Mouse (Mus musculus): ENCODE data around the gene Trpd52l3. TPM values are rescaled to one million over a fixed set of nuclear protein-coding genes. Genes with fewer than 3 reads are reported as not detected.

Trpd52l3 gene
- polyA plus RNA-seq, 1 experiment = not detected

DNA sequence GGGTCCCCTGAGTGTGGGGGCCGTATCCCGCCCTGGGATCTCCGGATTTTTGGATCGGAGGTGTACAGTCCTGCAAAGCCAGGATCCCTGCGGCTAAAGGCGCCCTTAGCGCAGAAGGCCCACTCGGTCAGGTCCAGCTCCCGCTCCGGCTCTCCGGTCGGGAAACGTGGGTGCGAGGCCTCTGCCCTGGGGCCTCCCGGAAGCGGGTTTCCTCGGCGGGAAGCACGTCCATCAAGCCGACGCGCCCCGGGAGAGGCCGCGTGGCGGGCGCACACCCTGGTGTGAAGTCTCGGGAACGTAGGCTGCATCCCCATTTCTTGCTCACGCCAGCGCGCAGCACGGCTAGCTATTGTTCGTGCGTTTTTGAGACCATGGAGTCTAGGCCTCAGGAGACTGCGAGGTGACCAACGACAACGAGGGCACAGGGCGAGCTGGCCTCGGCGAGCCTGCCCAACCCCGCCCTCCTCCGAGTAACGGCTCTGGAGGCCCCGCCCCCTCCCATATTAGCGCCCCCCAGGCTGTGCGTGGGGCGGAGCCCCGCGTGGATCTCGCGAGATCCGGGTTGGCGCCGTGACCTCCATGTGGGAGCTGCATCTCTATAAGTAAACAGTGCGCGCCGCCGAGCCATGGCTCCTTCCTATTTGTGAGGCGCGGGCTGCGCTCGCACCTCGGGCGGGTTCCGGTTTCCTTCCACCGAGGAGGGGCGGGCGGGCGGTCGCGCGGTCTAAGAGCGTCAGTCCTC, 26.5 kb downstream of the Trpd52l3 start, which contains the start of gene Uhrf2:
TSS of gene Uhrf2 (plus strand) at position 620 of the 742 bp plus-strand sequence.
- 4% methylated on average over 74 of the region's 74 CpGs for WGBS
- Histone ChIP-seq H3K27me3 (replicated peaks; ENCODE audit: control insufficient read depth, insufficient read depth, low read length) (no peaks in the 10 kb centered on the region), H3K36me3 (ENCODE audit: control insufficient read depth, insufficient read depth, low read length) (no peaks in the 10 kb centered on the region), H3K27ac (ENCODE audit: insufficient read depth, low read depth, low read length) (peak within 1 kb of the TSS; percentile 82), H3K4me3 (ENCODE audit: insufficient read depth, low read depth, low read length) (peak within 1 kb of the TSS; percentile 80), H3K4me1 (ENCODE audit: control insufficient read depth, insufficient read depth, low read length) (peaks cover 12% of the 10 kb centered on the region)
- peak; percentile 64 for TF ChIP-seq POLR2A (IDR thresholded peaks at IDR 0.05; ENCODE audit: low read depth, low read length)
- TF ChIP-seq CTCF (conservative IDR thresholded peaks at IDR 0.05; ENCODE audit: insufficient read depth, insufficient read length, low read depth, low read length) = no peak
- DNase-seq = peak; percentile 97

- Histone ChIP-seq H3K36me3 (ENCODE audit: control insufficient read depth, insufficient read depth, low read length) (no peaks in the 10 kb centered on the region), H3K27me3 (replicated peaks; ENCODE audit: control insufficient read depth, insufficient read depth, low read length) (no peaks in the 10 kb centered on the region), H3K4me3 (ENCODE audit: insufficient read depth, low read depth, low read length) (peak overlapping the region; percentile 80), H3K4me1 (ENCODE audit: control insufficient read depth, insufficient read depth, low read length) (peaks cover 12% of the 10 kb centered on the region), H3K27ac (ENCODE audit: insufficient read depth, low read depth, low read length) (peak overlapping the region; percentile 57)
- no peak for DNase-seq
- WGBS = under 1% methylated on average over 91 of the region's 92 CpGs
- TF ChIP-seq CTCF (conservative IDR thresholded peaks at IDR 0.05; ENCODE audit: insufficient read depth, insufficient read length, low read depth, low read length) = no peak
- TF ChIP-seq POLR2A (IDR thresholded peaks at IDR 0.05; ENCODE audit: low read depth, low read length) = no peak
These were observed 27.3 kb downstream of the Trpd52l3 start for GRCm38 (mm10) chr19:30030636-30031467.

DNA sequence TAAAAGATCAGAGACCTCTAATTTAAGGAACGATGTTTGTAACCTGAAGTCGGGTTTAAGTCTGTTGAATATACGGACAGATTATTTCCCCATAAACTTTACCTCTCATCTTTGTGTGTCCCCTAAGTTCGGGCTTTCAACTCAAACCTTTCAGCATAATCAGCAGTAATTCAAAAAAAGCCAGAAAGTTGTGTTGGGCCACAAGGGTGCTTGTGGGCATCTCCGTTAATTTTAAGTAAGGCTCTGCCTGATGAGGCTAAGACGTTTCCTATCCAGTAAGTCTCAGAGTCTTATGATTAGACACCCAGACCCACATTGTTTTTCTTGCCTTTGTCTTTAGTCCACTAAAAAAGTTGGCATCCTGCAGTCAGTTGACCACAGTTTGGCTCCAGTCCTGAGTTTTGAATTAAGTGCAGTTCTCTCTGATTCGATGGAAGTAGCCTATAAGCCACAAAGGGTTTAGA, 27.9 kb downstream of the Trpd52l3 start:
- 1% methylated on average over 7 of the region's 7 CpGs for WGBS
- TF ChIP-seq CTCF (conservative IDR thresholded peaks at IDR 0.05; ENCODE audit: insufficient read depth, insufficient read length, low read depth, low read length) = no peak
- TF ChIP-seq POLR2A (IDR thresholded peaks at IDR 0.05; ENCODE audit: low read depth, low read length) = no peak
- H3K4me3 ChIP-seq (ENCODE audit: insufficient read depth, low read depth, low read length) = peak overlapping the region; percentile 80
- DNase-seq = peak; percentile 47
- no peak overlapping the region; the same call in 1 of the 2 replicates for H3K27ac ChIP-seq (ENCODE audit: insufficient read depth, low read depth, low read length)
- no peaks in the 10 kb centered on the region for H3K27me3 ChIP-seq (replicated peaks; ENCODE audit: control insufficient read depth, insufficient read depth, low read length)
- no peaks in the 10 kb centered on the region for H3K36me3 ChIP-seq (ENCODE audit: control insufficient read depth, insufficient read depth, low read length)
- peaks cover 12% of the 10 kb centered on the region for H3K4me1 ChIP-seq (ENCODE audit: control insufficient read depth, insufficient read depth, low read length)

- 61% methylated on average over 3 of the region's 3 CpGs for WGBS
- Histone ChIP-seq H3K36me3 (ENCODE audit: control insufficient read depth, insufficient read depth, low read length) (no peaks in the 10 kb centered on the region), H3K4me3 (ENCODE audit: insufficient read depth, low read depth, low read length) (no peak overlapping the region), H3K27ac (ENCODE audit: insufficient read depth, low read depth, low read length) (no peak overlapping the region), H3K4me1 (ENCODE audit: control insufficient read depth, insufficient read depth, low read length) (peaks cover 12% of the 10 kb centered on the region), H3K27me3 (replicated peaks; ENCODE audit: control insufficient read depth, insufficient read depth, low read length) (no peaks in the 10 kb centered on the region)
- TF ChIP-seq CTCF (conservative IDR thresholded peaks at IDR 0.05; ENCODE audit: insufficient read depth, insufficient read length, low read depth, low read length) (no peak), POLR2A (IDR thresholded peaks at IDR 0.05; ENCODE audit: low read depth, low read length) (no peak)
- no peak for DNase-seq
These were observed 28.6 kb downstream of the Trpd52l3 start for GRCm38 (mm10) chr19:30032206-30032605.

- H3K36me3 ChIP-seq (ENCODE audit: control insufficient read depth, insufficient read depth, low read length) = no peaks in the 10 kb centered on the region; the same call in 1 of the 2 replicates
- no peak overlapping the region for H3K4me3 ChIP-seq (ENCODE audit: insufficient read depth, low read depth, low read length)
- H3K27ac ChIP-seq (ENCODE audit: insufficient read depth, low read depth, low read length) = no peak overlapping the region
- H3K4me1 ChIP-seq (ENCODE audit: control insufficient read depth, insufficient read depth, low read length) = peaks cover 12% of the 10 kb centered on the region
- WGBS = 54% methylated on average over 3 of the region's 3 CpGs
- TF ChIP-seq CTCF (conservative IDR thresholded peaks at IDR 0.05; ENCODE audit: insufficient read depth, insufficient read length, low read depth, low read length) (no peak), POLR2A (IDR thresholded peaks at IDR 0.05; ENCODE audit: low read depth, low read length) (no peak)
- H3K27me3 ChIP-seq (replicated peaks; ENCODE audit: control insufficient read depth, insufficient read depth, low read length) = no peaks in the 10 kb centered on the region
- DNase-seq = no peak
These were observed 31.8 kb downstream of the Trpd52l3 start for GRCm38 (mm10) chr19:30035361-30035760.

DNA sequence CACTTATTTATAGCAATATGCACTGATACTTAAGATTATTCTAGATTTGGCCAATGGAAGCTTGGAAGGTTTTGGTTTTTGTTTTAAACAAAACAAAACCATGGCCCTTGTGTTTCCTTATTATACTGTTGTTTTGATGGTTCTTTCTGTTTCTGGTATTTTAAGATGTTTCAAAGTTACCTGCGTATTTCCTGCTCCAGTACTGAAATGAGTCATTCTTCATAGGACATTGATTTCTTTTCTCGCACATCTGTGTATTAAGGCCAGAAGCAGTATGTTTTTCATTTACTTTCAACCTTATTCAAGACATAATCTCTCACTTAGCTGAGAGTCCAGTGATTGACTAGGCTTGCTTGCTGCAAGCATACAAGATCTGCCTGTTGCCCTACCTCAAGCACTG, 40.1 kb downstream of the Trpd52l3 start:
- 83% methylated on average over 2 of the region's 2 CpGs for WGBS
- TF ChIP-seq CTCF (conservative IDR thresholded peaks at IDR 0.05; ENCODE audit: insufficient read depth, insufficient read length, low read depth, low read length) = no peak
- no peak for TF ChIP-seq POLR2A (IDR thresholded peaks at IDR 0.05; ENCODE audit: low read depth, low read length)
- Histone ChIP-seq H3K27ac (ENCODE audit: insufficient read depth, low read depth, low read length) (no peak overlapping the region), H3K4me1 (ENCODE audit: control insufficient read depth, insufficient read depth, low read length) (0 out of 2 replicates have a peak, but pooled peaks cover 3% of the 10 kb centered on the region), H3K4me3 (ENCODE audit: insufficient read depth, low read depth, low read length) (no peak overlapping the region), H3K36me3 (ENCODE audit: control insufficient read depth, insufficient read depth, low read length) (peaks cover 1% of the 10 kb centered on the region; the same call in 1 of the 2 replicates), H3K27me3 (replicated peaks; ENCODE audit: control insufficient read depth, insufficient read depth, low read length) (no peaks in the 10 kb centered on the region)
- DNase-seq = no peak
